ENCODE assay signal across 13 mouse cellular contexts in genomic region chr1:127576563-127576962, GRCm38 (mm10).
DNase-seq lines count a peak whose midpoint lies in the region; ATAC-seq lines count a peak whose summit lies in the region.
"Had no signal": no experiment of that assay in that cellular context is flagged by ENCODE, and none has a peak within 500 bp of the region (broad histone marks: within the 10 kb centered on the region; RNA-seq: fewer than 3 reads in every experiment).

No protein-coding gene starts in this region.

- H3K4me3 ChIP-seq in kidney, embryonic 14.5 days (ENCODE audit: low read length): no peak overlapping the region
- no peak overlapping the region for H3K4me3 ChIP-seq in hindbrain, embryonic 14.5 days (replicated peaks; ENCODE audit: low read length)
- H3K4me3 ChIP-seq: heart, embryonic 15.5 days; intestine, embryonic 15.5 days had no signal

- H3K9ac ChIP-seq in kidney, embryonic 14.5 days (ENCODE audit: low read depth, low read length): no peak overlapping the region
- H3K9ac ChIP-seq in hindbrain, embryonic 14.5 days: no peak overlapping the region
- H3K9ac ChIP-seq: heart, embryonic 15.5 days; intestine, embryonic 15.5 days; lung, embryonic 14.5 days had no signal

- no peak overlapping the region for H3K27ac ChIP-seq in kidney, embryonic 14.5 days (ENCODE audit: low read depth, low read length)
- peak overlapping the region; percentile 23; the same call in 1 of the 2 replicates for H3K27ac ChIP-seq in hindbrain, embryonic 14.5 days
- H3K27ac ChIP-seq: heart, embryonic 15.5 days; intestine, embryonic 15.5 days had no signal

- peak overlapping the region; percentile 9; the same call in 1 of the 2 replicates for H3K4me2 ChIP-seq in kidney, embryonic 14.5 days (replicated peaks; ENCODE audit: low read depth, low read length)
- H3K4me2 ChIP-seq in hindbrain, embryonic 14.5 days (replicated peaks): peak overlapping the region; percentile 21
- H3K4me2 ChIP-seq: heart, embryonic 15.5 days; intestine, embryonic 15.5 days; lung, embryonic 14.5 days had no signal

- H3K36me3 ChIP-seq in kidney, embryonic 14.5 days (ENCODE audit: control insufficient read depth, insufficient read depth, low read length): no peaks in the 10 kb centered on the region
- no peaks in the 10 kb centered on the region for H3K36me3 ChIP-seq in hindbrain, embryonic 14.5 days (replicated peaks; ENCODE audit: control insufficient read depth, insufficient read depth)
- H3K36me3 ChIP-seq: heart, embryonic 15.5 days; intestine, embryonic 15.5 days had no signal

- no peaks in the 10 kb centered on the region for H3K4me1 ChIP-seq in kidney, embryonic 14.5 days (ENCODE audit: control insufficient read depth, insufficient read depth, low read length)
- H3K4me1 ChIP-seq in hindbrain, embryonic 14.5 days (replicated peaks; ENCODE audit: control insufficient read depth, insufficient read depth, low read length): peaks cover 21% of the 10 kb centered on the region
- H3K4me1 ChIP-seq: intestine, embryonic 15.5 days had no signal

- WGBS in kidney, embryonic 14.5 days: 23% methylated on average over 8 of the region's 8 CpGs
- 15% methylated on average over 8 of the region's 8 CpGs for WGBS in hindbrain, embryonic 14.5 days

- no peak for DNase-seq in kidney, postnatal 14 days
- peak; percentile 35 for DNase-seq in embryo, embryonic 9.5 days (ENCODE audit: extremely low spot score)
- no peak for DNase-seq in hindbrain, embryonic 14.5 days (ENCODE audit: low spot score)
- peak; percentile 27 for DNase-seq in neural tube, embryonic 10.5 days (ENCODE audit: extremely low spot score, low spot score)
- DNase-seq in retina, embryonic 14.5 days (ENCODE audit: low spot score): no peak
- DNase-seq in cerebellum, postnatal 25 days: no peak
- DNase-seq: adrenal gland, postnatal 10 days; gastrocnemius, postnatal 36 days; lung, embryonic 14.5 days had no signal

- no peak for ATAC-seq in kidney, embryonic 14.5 days (ENCODE audit: low FRiP score, low TSS enrichment)
- no peak for ATAC-seq in hindbrain, embryonic 14.5 days (ENCODE audit: low FRiP score)
- no peak for ATAC-seq in inflammation-experienced regulatory T-cells, adult 6 months
- ATAC-seq: intestine, embryonic 15.5 days had no signal

- H3K27me3 ChIP-seq in kidney, embryonic 14.5 days (ENCODE audit: control insufficient read depth, insufficient read depth, low read length): peaks cover 14% of the 10 kb centered on the region; the same call in 1 of the 2 replicates
- H3K27me3 ChIP-seq in hindbrain, embryonic 14.5 days (ENCODE audit: control insufficient read depth, insufficient read depth, low read length): 0 out of 2 replicates have a peak, but pooled peaks cover 3% of the 10 kb centered on the region
- H3K27me3 ChIP-seq: heart, embryonic 15.5 days; intestine, embryonic 15.5 days had no signal

- H3K9me3 ChIP-seq in kidney, embryonic 14.5 days (ENCODE audit: control insufficient read depth, low read length): no peaks in the 10 kb centered on the region
- H3K9me3 ChIP-seq in hindbrain, embryonic 14.5 days (ENCODE audit: control insufficient read depth, low read length): no peaks in the 10 kb centered on the region
- H3K9me3 ChIP-seq: heart, embryonic 15.5 days; intestine, embryonic 15.5 days had no signal

Comparison
In these comparisons a context has a peak if more than half of its experiments do, and no peak if none do; other contexts are left out.
1. DNase-seq: peak in embryo, embryonic 9.5 days (single experiment) and neural tube, embryonic 10.5 days (single experiment); none in kidney, postnatal 14 days (single experiment), hindbrain, embryonic 14.5 days (single experiment), retina, embryonic 14.5 days (single experiment) and cerebellum, postnatal 25 days (0 of 2).